Mouse (Mus musculus) midbrain, embryonic 16.5 days (tissue): ENCODE measurements around the gene Ccm2. TPM values are rescaled to one million over a fixed set of nuclear protein-coding genes. Genes with fewer than 3 reads are reported as not detected.
A peak's percentile ranks its signal among the peaks of the same experiment; 100 is the strongest.

ENCODE experiments used
- ATAC-seq: fragments of 200-750 bp; cut with Nextera tagmentation; 2 replicates; pipeline ENCODE4 v1.8.0; 2017; ENCODE audit warnings: moderate TSS enrichment
- H3K27ac ChIP-seq: fragments of 300-500 bp; sonication (generic); 2 replicates; pipeline ENCODE4 v1.5.1; 2014; ENCODE audit warnings: mild to moderate bottlenecking, low read length, mixed read lengths
- H3K27me3 ChIP-seq: fragments of 300-500 bp; sonication (generic); 2 replicates; pipeline ENCODE4 v1.6.1; 2014; ENCODE audit warnings: low read depth, low read length, mixed read lengths; ENCODE audit not compliant: control insufficient read depth, insufficient read depth
- H3K36me3 ChIP-seq: fragments of 300-500 bp; sonication (generic); 2 replicates; pipeline ENCODE4 v1.6.1; 2014; ENCODE audit warnings: mild to moderate bottlenecking, low read length, moderate library complexity, mixed read lengths; ENCODE audit not compliant: control insufficient read depth, insufficient read depth
- H3K4me1 ChIP-seq: fragments of 300-500 bp; sonication (generic); 2 replicates; pipeline ENCODE4 v1.6.1; 2014; ENCODE audit warnings: mild to moderate bottlenecking, low read length, mixed read lengths; ENCODE audit not compliant: control insufficient read depth, insufficient read depth
- H3K4me2 ChIP-seq: fragments of 300-500 bp; sonication (generic); 2 replicates; pipeline ENCODE4 v1.6.1; 2014; ENCODE audit warnings: mild to moderate bottlenecking, low read length, mixed read lengths
- H3K4me3 ChIP-seq: fragments of 300-500 bp; sonication (generic); 2 replicates; pipeline ENCODE4 v1.5.1; 2014; ENCODE audit warnings: low read depth, mild to moderate bottlenecking, low read length, moderate library complexity, mixed read lengths
- H3K9ac ChIP-seq: fragments of 300-500 bp; sonication (generic); 2 replicates; pipeline ENCODE4 v1.6.1; 2014; ENCODE audit warnings: low read depth, low read length, mixed read lengths
- H3K9me3 ChIP-seq: fragments of 300-500 bp; sonication (generic); replicated peaks from 2 replicates; pipeline ENCODE4 v1.6.1; 2014; ENCODE audit warnings: mild to moderate bottlenecking, low read length, mixed read lengths; ENCODE audit not compliant: control insufficient read depth, poor library complexity, severe bottlenecking
- WGBS: fragments of 180-500 bp; shearing (Covaris S2); extraction: QIAGEN DNeasy Blood & Tissue Kit; methylation state at CpG from one replicate; pipeline ENCODE4 v1.1.7; 2014; 5-methylcytosine and 5-hydroxymethylcytosine counted together
- polyA plus RNA-seq: library from polyadenylated mRNA; unstranded; fragments of >200 nt; fragmentation: Nextera tagmentation; extraction: Ambion mirVana; gene quantifications from 2 replicates; pipeline ENCODE4 v1.2.1, GENCODE M21; 2015

Ccm2 gene
- polyA plus RNA-seq, 1 experiment from 2014 or later = 81.4 TPM

- Histone ChIP-seq H3K4me3 (peak within 1 kb of the TSS; percentile 77), H3K27me3 (no peaks in the 10 kb centered on the region), H3K9ac (peak within 1 kb of the TSS; percentile 70), H3K36me3 (peaks cover 14% of the 10 kb centered on the region), H3K4me1 (peaks cover 26% of the 10 kb centered on the region), H3K27ac (peak within 1 kb of the TSS; percentile 83), H3K9me3 (no peaks in the 10 kb centered on the region), H3K4me2 (peak within 1 kb of the TSS; percentile 80)
- peak; percentile 93 for ATAC-seq
- WGBS = under 1% methylated on average over 65 of the region's 66 CpGs
These were observed 79.0 kb downstream of the Ccm2 start, which contains the start of gene Tbrg4 for GRCm38 (mm10) chr11:6625478-6626387. Gene Tbrg4 (minus strand): TSS chr11:6626067.

- H3K4me1 ChIP-seq = peaks cover 26% of the 10 kb centered on the region
- H3K9me3 ChIP-seq = no peaks in the 10 kb centered on the region; the same call in 1 of the 2 replicates
- peak overlapping the region; percentile 80 for H3K4me2 ChIP-seq
- H3K27ac ChIP-seq = peak overlapping the region; percentile 83
- peaks cover 9% of the 10 kb centered on the region for H3K36me3 ChIP-seq
- peak; percentile 46 for ATAC-seq
- H3K4me3 ChIP-seq = peak overlapping the region; percentile 77
- 14% methylated on average over 16 of the region's 16 CpGs for WGBS
- peak overlapping the region; percentile 70 for H3K9ac ChIP-seq
- H3K27me3 ChIP-seq = no peaks in the 10 kb centered on the region
These were observed 79.7 kb downstream of the Ccm2 start for GRCm38 (mm10) chr11:6626388-6626772.

GRCm38 (mm10) chr11:6627731-6628130 is 81.0 kb downstream of the Ccm2 start:
- Histone ChIP-seq H3K9ac (no peak overlapping the region), H3K4me3 (no peak overlapping the region), H3K27me3 (no peaks in the 10 kb centered on the region), H3K4me1 (peaks cover 26% of the 10 kb centered on the region), H3K36me3 (peaks cover 6% of the 10 kb centered on the region), H3K4me2 (no peak overlapping the region), H3K27ac (no peak overlapping the region), H3K9me3 (no peaks in the 10 kb centered on the region; the same call in 1 of the 2 replicates)
- WGBS = 88% methylated on average over 4 of the region's 4 CpGs
- no peak for ATAC-seq

DNA sequence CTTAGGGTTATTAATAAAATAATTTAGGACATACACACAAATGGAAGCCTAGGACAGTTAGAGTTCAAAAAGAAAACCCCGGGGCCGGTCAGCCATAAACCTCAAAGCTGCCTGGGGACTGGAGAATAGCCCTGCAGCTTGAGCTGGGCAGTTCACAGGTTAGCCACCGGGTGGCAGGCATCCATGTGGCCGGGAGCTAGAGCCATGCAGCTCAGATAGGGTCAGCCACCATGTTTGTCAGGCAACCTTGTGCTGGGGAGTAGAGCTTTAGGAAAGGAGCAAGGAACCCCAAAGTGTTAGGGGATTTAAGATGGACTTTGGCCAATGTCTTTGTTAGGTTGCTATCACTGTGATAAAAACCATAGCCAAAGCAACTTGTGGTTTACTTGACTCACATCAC is 81.9 kb downstream of the Ccm2 start:
- Histone ChIP-seq H3K9me3 (no peaks in the 10 kb centered on the region; the same call in 1 of the 2 replicates), H3K4me3 (no peak overlapping the region), H3K4me2 (no peak overlapping the region), H3K9ac (no peak overlapping the region), H3K36me3 (no peaks in the 10 kb centered on the region; the same call in 1 of the 2 replicates), H3K27ac (no peak overlapping the region), H3K27me3 (no peaks in the 10 kb centered on the region), H3K4me1 (peaks cover 18% of the 10 kb centered on the region)
- 27% methylated on average over 4 of the region's 4 CpGs for WGBS
- ATAC-seq = no peak

- H3K4me3 ChIP-seq = no peak overlapping the region
- no peaks in the 10 kb centered on the region for H3K27me3 ChIP-seq
- H3K9me3 ChIP-seq = no peaks in the 10 kb centered on the region; the same call in 1 of the 2 replicates
- no peak for ATAC-seq
- H3K36me3 ChIP-seq = no peaks in the 10 kb centered on the region
- no peak overlapping the region for H3K4me2 ChIP-seq
- H3K27ac ChIP-seq = no peak overlapping the region
- H3K9ac ChIP-seq = no peak overlapping the region
- H3K4me1 ChIP-seq = peaks cover 10% of the 10 kb centered on the region
These were observed 83.0 kb downstream of the Ccm2 start for GRCm38 (mm10) chr11:6629655-6630054.

- ATAC-seq = no peak
- no peak overlapping the region for H3K9ac ChIP-seq
- no peaks in the 10 kb centered on the region for H3K36me3 ChIP-seq
- WGBS = 73% methylated on average over 8 of the region's 8 CpGs
- H3K9me3 ChIP-seq = no peaks in the 10 kb centered on the region; the same call in 1 of the 2 replicates
- H3K4me3 ChIP-seq = no peak overlapping the region
- no peaks in the 10 kb centered on the region for H3K4me1 ChIP-seq
- no peak overlapping the region for H3K27ac ChIP-seq
- no peak overlapping the region for H3K4me2 ChIP-seq
- no peaks in the 10 kb centered on the region for H3K27me3 ChIP-seq
These were observed 89.5 kb downstream of the Ccm2 start for GRCm38 (mm10) chr11:6636150-6636549.

- Histone ChIP-seq H3K4me1 (no peaks in the 10 kb centered on the region), H3K4me2 (no peak within 1 kb of the TSS), H3K9me3 (no peaks in the 10 kb centered on the region), H3K9ac (no peak within 1 kb of the TSS), H3K27ac (no peak within 1 kb of the TSS), H3K4me3 (no peak within 1 kb of the TSS), H3K36me3 (no peaks in the 10 kb centered on the region), H3K27me3 (no peaks in the 10 kb centered on the region)
- WGBS = 92% methylated on average over 4 of the region's 4 CpGs
- no peak for ATAC-seq
These were observed 91.8 kb downstream of the Ccm2 start, which contains the start of gene Wap for GRCm38 (mm10) chr11:6638537-6638936. Gene Wap (minus strand): TSS chr11:6638637.

DNA sequence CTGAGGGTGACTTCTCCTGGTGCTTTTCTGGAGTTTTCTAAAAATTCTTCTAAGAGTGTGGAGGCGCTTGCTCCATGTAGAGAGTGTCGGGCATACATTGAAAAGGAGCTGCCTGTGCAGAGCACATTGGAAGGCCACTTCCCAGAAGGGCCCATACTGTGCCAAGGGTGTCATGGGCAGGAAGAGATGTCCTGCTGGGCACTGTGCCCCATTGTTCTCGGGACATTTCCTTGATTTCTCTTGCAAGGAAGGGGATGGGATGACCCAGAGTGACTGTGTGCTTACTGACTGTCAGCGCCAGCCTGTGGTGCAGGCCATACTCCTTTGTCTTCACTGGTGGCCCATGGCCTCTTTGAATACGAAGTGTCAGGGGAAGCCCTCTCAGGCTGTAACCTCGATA is 92.4 kb downstream of the Ccm2 start:
- H3K9me3 ChIP-seq = no peaks in the 10 kb centered on the region
- H3K9ac ChIP-seq = no peak overlapping the region
- H3K4me3 ChIP-seq = no peak overlapping the region
- H3K4me2 ChIP-seq = no peak overlapping the region
- no peaks in the 10 kb centered on the region for H3K36me3 ChIP-seq
- WGBS = 78% methylated on average over 6 of the region's 6 CpGs
- no peaks in the 10 kb centered on the region for H3K27me3 ChIP-seq
- no peaks in the 10 kb centered on the region for H3K4me1 ChIP-seq
- no peak overlapping the region for H3K27ac ChIP-seq
- no peak for ATAC-seq

DNA sequence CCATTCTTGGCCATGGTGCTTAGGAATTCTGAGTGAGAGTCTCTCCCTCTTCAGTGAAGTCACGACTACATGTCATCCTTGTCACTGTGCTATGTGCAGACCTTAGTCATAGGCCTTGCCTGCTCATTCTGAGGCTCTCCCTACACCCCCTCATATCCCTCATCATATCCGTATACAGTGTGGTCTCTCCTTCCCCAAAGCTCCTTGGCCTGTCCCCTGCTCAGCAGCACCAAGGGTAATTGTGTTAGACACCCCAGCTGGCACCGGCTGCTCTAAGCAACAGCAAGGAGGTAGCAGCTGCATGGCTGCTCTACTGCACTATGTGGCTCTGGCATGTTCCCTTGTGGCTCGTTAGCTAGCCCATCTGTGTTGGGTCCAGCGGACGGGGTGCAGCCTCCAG is 97.9 kb downstream of the Ccm2 start:
- no peak for ATAC-seq
- WGBS = 54% methylated on average over 6 of the region's 6 CpGs
- H3K9ac ChIP-seq = no peak overlapping the region

More for the DNA sequence above, 97.9 kb downstream of the Ccm2 start:
- no peaks in the 10 kb centered on the region for H3K9me3 ChIP-seq
- H3K36me3 ChIP-seq = no peaks in the 10 kb centered on the region
- H3K4me3 ChIP-seq = no peak overlapping the region
- no peak overlapping the region for H3K27ac ChIP-seq
- H3K27me3 ChIP-seq = no peaks in the 10 kb centered on the region
- no peaks in the 10 kb centered on the region for H3K4me1 ChIP-seq
- no peak overlapping the region for H3K4me2 ChIP-seq
